Mouse (Mus musculus) hindbrain, embryonic 13.5 days (tissue): Measurements from ENCODE around the gene Zfp867. TPM values are rescaled to one million over a fixed set of nuclear protein-coding genes. Genes with fewer than 3 reads are reported as not detected.

Experiments used
- ATAC-seq: fragments of 200-750 bp; cut with Nextera tagmentation; 2 replicates; pipeline ENCODE4 v1.8.0; 2017; ENCODE audit warnings: moderate TSS enrichment; ENCODE audit not compliant: low FRiP score
- H3K27ac ChIP-seq: fragments of 300-500 bp; sonication (generic); 2 replicates; pipeline ENCODE4 v1.5.1; 2015; ENCODE audit warnings: inconsistent platforms, mild to moderate bottlenecking, moderate library complexity
- H3K27me3 ChIP-seq: fragments of 300-500 bp; sonication (generic); 2 replicates; pipeline ENCODE4 v1.6.1; 2015; ENCODE audit warnings: mild to moderate bottlenecking, inconsistent platforms
- H3K36me3 ChIP-seq: fragments of 300-500 bp; sonication (generic); 2 replicates; pipeline ENCODE4 v1.6.1; 2015; ENCODE audit warnings: mild to moderate bottlenecking, inconsistent platforms
- H3K4me1 ChIP-seq: fragments of 300-500 bp; sonication (generic); replicated peaks from 2 replicates; pipeline ENCODE4 v1.6.1; 2015; ENCODE audit warnings: inconsistent platforms
- H3K4me2 ChIP-seq: fragments of 300-500 bp; sonication (generic); 2 replicates; pipeline ENCODE4 v1.6.1; 2015; ENCODE audit warnings: inconsistent platforms, mild to moderate bottlenecking, moderate library complexity
- H3K4me3 ChIP-seq: fragments of 300-500 bp; sonication (generic); 2 replicates; pipeline ENCODE4 v1.5.1; 2015; ENCODE audit warnings: mild to moderate bottlenecking, inconsistent platforms
- H3K9ac ChIP-seq: fragments of 300-500 bp; sonication (generic); 2 replicates; pipeline ENCODE4 v1.6.1; 2015; ENCODE audit warnings: mild to moderate bottlenecking, inconsistent platforms
- H3K9me3 ChIP-seq: fragments of 300-500 bp; sonication (generic); 2 replicates; pipeline ENCODE4 v1.6.1; 2016; ENCODE audit warnings: inconsistent platforms
- WGBS: fragments of 180-500 bp; shearing (Covaris S2); methylation state at CpG from one replicate; pipeline ENCODE4 v1.1.7; 2015; 5-methylcytosine and 5-hydroxymethylcytosine counted together
- polyA plus RNA-seq: library from polyadenylated mRNA; unstranded; fragments of >200 nt; fragmentation: Nextera tagmentation; extraction: Ambion mirVana; gene quantifications from 2 replicates; pipeline ENCODE4 v1.2.1, GENCODE M21; 2015

The Zfp867 gene
- polyA plus RNA-seq, 1 experiment from 2014 or later = 12.7 TPM

- H3K27ac ChIP-seq = peak within 1 kb of the TSS; percentile 93
- H3K4me1 ChIP-seq = peaks cover 33% of the 10 kb centered on the region
- peaks cover 42% of the 10 kb centered on the region for H3K36me3 ChIP-seq
- H3K9ac ChIP-seq = peak within 1 kb of the TSS; percentile 83
- ATAC-seq = no peak
- no peaks in the 10 kb centered on the region for H3K9me3 ChIP-seq
- 82% methylated on average over 4 of the region's 4 CpGs for WGBS
- no peaks in the 10 kb centered on the region for H3K27me3 ChIP-seq
- H3K4me3 ChIP-seq = peak within 1 kb of the TSS; percentile 83
- H3K4me2 ChIP-seq = peak within 1 kb of the TSS; percentile 95
Observed at GRCm38 (mm10) chr11:59451086-59451485, 21.2 kb downstream of the Zfp867 start, which contains the start of gene Snap47. Gene Snap47, minus strand, starts transcription at chr11:59451186.

DNA sequence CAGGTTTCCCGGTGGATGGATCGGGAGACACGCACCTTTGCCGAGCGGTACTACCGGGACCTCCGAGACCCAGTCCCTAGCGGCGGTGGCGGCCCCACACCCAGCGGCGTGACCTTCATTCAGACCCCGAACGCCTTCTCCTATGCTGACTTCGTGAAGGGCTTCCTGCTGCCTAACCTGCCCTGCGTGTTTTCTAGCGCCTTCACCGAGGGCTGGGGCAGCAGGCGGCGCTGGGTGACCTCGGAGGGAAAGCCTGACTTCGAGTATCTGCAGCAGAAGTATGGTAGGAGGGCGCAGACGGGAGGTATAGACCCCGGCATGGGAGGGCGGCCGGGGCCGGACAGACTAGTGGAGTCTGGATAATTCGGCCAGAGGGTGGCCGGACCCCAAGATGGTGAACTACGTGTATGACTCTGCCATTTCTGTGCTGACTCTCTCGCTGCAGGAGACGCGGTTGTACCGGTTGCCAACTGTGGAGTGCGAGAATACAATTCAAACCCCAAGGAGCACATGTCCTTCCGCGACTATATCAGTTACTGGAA is 22.0 kb downstream of the Zfp867 start:
- peak overlapping the region; percentile 95 for H3K4me2 ChIP-seq
- 1% methylated on average over 38 of the region's 38 CpGs for WGBS
- peak overlapping the region; percentile 83 for H3K9ac ChIP-seq
- H3K27me3 ChIP-seq = no peaks in the 10 kb centered on the region
- H3K4me1 ChIP-seq = peaks cover 33% of the 10 kb centered on the region
- no peaks in the 10 kb centered on the region for H3K9me3 ChIP-seq
- ATAC-seq = peak; percentile 80
- peak overlapping the region; percentile 83 for H3K4me3 ChIP-seq
- peaks cover 37% of the 10 kb centered on the region for H3K36me3 ChIP-seq
- peak overlapping the region; percentile 93 for H3K27ac ChIP-seq

DNA sequence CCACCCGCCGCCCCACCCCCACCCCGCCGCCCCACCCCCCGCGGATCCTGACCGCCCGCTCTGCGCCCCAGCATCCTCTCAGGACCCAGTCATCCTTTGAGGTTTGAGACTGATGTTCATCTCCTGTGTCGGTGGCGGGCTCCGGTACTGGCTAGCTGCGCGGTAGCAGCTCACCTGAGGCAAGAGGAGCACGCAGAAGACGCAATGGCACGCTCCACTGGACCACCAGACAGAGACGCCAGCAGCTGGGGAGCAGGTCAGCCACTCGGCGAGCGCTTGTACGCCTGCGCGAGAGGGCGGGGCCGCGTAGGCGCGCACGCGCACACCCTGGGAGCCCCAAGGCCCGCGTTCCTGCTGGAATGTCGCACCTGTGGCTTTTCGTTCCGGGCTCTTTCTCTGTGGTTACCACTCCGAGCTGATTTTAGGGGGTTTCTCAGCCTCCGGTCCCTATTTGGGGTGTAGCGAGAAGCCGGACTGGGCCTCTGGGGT is 22.5 kb downstream of the Zfp867 start, which contains the start of gene Jmjd4:
Jmjd4 (plus strand) TSS at position 305 of the 489 bp plus-strand sequence.
- H3K4me1 ChIP-seq = peaks cover 33% of the 10 kb centered on the region
- H3K4me3 ChIP-seq = peak within 1 kb of the TSS; percentile 83
- peak within 1 kb of the TSS; percentile 93 for H3K27ac ChIP-seq
- H3K27me3 ChIP-seq = no peaks in the 10 kb centered on the region
- no peaks in the 10 kb centered on the region for H3K9me3 ChIP-seq
- peak; percentile 98 for ATAC-seq
- peak within 1 kb of the TSS; percentile 95 for H3K4me2 ChIP-seq
- WGBS = 0% methylated on average over 31 of the region's 40 CpGs
- peak within 1 kb of the TSS; percentile 83 for H3K9ac ChIP-seq
- peaks cover 36% of the 10 kb centered on the region for H3K36me3 ChIP-seq

DNA sequence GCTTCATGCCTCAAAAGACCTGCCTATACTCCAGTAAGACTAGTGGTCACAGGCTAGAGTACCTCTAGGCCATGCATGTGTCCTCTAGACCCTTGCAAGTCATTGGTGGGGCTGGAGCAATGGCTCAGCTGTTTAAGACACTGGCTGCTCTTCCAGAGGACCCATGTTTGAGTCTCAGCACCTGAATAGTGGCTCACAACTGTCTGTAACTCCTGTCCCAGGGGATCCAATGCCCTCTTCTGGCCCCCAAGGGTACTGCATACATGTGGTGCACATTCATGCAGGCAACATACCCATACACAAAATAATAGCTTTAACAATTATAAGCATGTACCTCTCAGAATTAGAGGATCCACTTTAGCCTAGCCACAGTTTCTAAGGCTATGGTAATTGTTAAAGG is 29.2 kb downstream of the Zfp867 start:
- Histone ChIP-seq H3K27ac (no peak overlapping the region), H3K4me1 (peaks cover 5% of the 10 kb centered on the region), H3K9me3 (no peaks in the 10 kb centered on the region), H3K4me2 (no peak overlapping the region), H3K4me3 (no peak overlapping the region), H3K36me3 (peaks cover 38% of the 10 kb centered on the region), H3K27me3 (no peaks in the 10 kb centered on the region), H3K9ac (no peak overlapping the region)
- ATAC-seq = no peak

GRCm38 (mm10) chr11:59437954-59438353 is 34.3 kb downstream of the Zfp867 start:
- 0 out of 2 replicates have a peak, but pooled peaks cover 5% of the 10 kb centered on the region for H3K4me1 ChIP-seq
- no peak overlapping the region for H3K9ac ChIP-seq
- H3K4me2 ChIP-seq = no peak overlapping the region
- H3K27ac ChIP-seq = no peak overlapping the region
- peaks cover 70% of the 10 kb centered on the region for H3K36me3 ChIP-seq
- no peak for ATAC-seq
- no peaks in the 10 kb centered on the region; the same call in 1 of the 2 replicates for H3K9me3 ChIP-seq
- WGBS = 97% methylated on average over 12 of the region's 12 CpGs
- no peaks in the 10 kb centered on the region for H3K27me3 ChIP-seq
- H3K4me3 ChIP-seq = no peak overlapping the region

GRCm38 (mm10) chr11:59432261-59432660 is 40.0 kb downstream of the Zfp867 start:
- Histone ChIP-seq H3K36me3 (peaks cover 82% of the 10 kb centered on the region), H3K27me3 (no peaks in the 10 kb centered on the region), H3K9me3 (no peaks in the 10 kb centered on the region; the same call in 1 of the 2 replicates), H3K27ac (no peak overlapping the region), H3K9ac (no peak overlapping the region), H3K4me2 (no peak overlapping the region), H3K4me3 (no peak overlapping the region), H3K4me1 (0 out of 2 replicates have a peak, but pooled peaks cover 13% of the 10 kb centered on the region)
- WGBS = 76% methylated on average over 3 of the region's 3 CpGs
- no peak for ATAC-seq

- 83% methylated on average over 1 of the region's 1 CpGs for WGBS
- no peak overlapping the region for H3K4me3 ChIP-seq
- no peak overlapping the region for H3K9ac ChIP-seq
- peaks cover 86% of the 10 kb centered on the region for H3K36me3 ChIP-seq
- no peaks in the 10 kb centered on the region for H3K9me3 ChIP-seq
- H3K4me2 ChIP-seq = no peak overlapping the region
- peaks cover 22% of the 10 kb centered on the region; the same call in 1 of the 2 replicates for H3K4me1 ChIP-seq
- H3K27ac ChIP-seq = no peak overlapping the region
- ATAC-seq = no peak
- no peaks in the 10 kb centered on the region for H3K27me3 ChIP-seq
Observed at GRCm38 (mm10) chr11:59429959-59430358, 42.3 kb downstream of the Zfp867 start.

DNA sequence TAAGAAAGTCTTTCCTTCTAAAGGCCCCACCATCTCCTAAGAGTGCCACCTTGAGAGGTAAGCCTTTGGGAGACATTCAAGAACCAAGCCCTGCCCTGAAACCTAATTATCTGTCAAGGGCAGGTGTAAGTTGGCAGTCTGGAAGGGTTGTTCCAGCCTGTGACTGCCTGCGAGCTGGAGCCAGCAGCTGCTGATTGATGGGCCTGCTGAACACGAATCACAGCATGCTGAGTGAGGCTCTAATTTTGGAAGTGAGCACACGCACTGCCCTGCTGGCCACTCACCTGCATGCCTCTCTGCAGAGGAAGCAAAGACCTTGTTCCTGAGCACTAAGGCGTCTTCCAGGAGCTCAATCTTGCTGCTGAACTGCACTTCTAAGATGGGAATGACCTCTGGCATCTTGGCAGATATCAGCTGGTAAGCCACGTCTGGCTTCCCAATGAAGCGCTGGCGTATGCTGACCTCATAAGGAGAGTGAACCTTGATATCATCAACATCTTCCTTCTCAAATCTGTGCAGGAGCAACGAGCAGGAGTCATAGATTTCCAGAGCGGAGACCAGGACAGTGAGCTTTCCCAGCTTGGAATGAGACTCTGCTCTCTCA is 44.1 kb downstream of the Zfp867 start:
- Histone ChIP-seq H3K36me3 (peaks cover 85% of the 10 kb centered on the region), H3K27me3 (no peaks in the 10 kb centered on the region), H3K4me2 (no peak overlapping the region), H3K9me3 (no peaks in the 10 kb centered on the region), H3K4me1 (peaks cover 26% of the 10 kb centered on the region), H3K4me3 (no peak overlapping the region), H3K9ac (no peak overlapping the region), H3K27ac (no peak overlapping the region)
- no peak for ATAC-seq
- WGBS = 89% methylated on average over 9 of the region's 9 CpGs

GRCm38 (mm10) chr11:59425671-59426101 is 46.6 kb downstream of the Zfp867 start:
- H3K36me3 ChIP-seq = peaks cover 88% of the 10 kb centered on the region
- H3K9ac ChIP-seq = no peak overlapping the region
- no peak overlapping the region for H3K27ac ChIP-seq
- no peak for ATAC-seq
- no peaks in the 10 kb centered on the region for H3K9me3 ChIP-seq
- WGBS = 72% methylated on average over 7 of the region's 7 CpGs
- H3K4me3 ChIP-seq = no peak overlapping the region
- no peak overlapping the region for H3K4me2 ChIP-seq
- H3K27me3 ChIP-seq = no peaks in the 10 kb centered on the region
- peaks cover 17% of the 10 kb centered on the region for H3K4me1 ChIP-seq

- ATAC-seq = no peak
- no peaks in the 10 kb centered on the region for H3K27me3 ChIP-seq
- H3K4me1 ChIP-seq = peaks cover 17% of the 10 kb centered on the region
- peaks cover 96% of the 10 kb centered on the region for H3K36me3 ChIP-seq
- 0 out of 2 replicates have a peak overlapping the region, but pooled peaks have one; percentile 19 for H3K9ac ChIP-seq
- peak overlapping the region; percentile 12; the same call in 1 of the 2 replicates for H3K27ac ChIP-seq
- WGBS = 76% methylated on average over 5 of the region's 5 CpGs
- no peaks in the 10 kb centered on the region for H3K9me3 ChIP-seq
- no peak overlapping the region for H3K4me3 ChIP-seq
- no peak overlapping the region for H3K4me2 ChIP-seq
Observed at GRCm38 (mm10) chr11:59423010-59423588, 49.2 kb downstream of the Zfp867 start.

DNA sequence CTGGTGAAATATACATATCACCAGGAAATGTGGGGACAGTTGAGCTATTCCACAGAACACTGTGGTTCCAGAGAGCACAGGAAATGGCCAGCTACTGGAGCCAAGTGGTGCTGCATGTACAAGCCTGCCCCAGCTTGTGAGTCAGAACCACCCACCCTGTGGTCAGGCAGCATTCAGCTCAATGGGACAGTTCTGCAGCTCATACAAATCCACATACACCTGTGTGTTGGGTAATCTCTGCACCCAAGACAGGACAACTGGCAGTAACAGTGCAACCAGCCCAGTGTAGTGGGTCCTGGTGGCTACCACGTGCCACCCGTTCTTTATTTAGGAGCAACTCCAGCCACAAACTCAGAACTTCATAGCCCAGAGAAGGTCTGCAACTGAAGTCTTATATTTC is 50.3 kb downstream of the Zfp867 start:
- Histone ChIP-seq H3K36me3 (peaks cover 94% of the 10 kb centered on the region), H3K27me3 (no peaks in the 10 kb centered on the region), H3K4me1 (peaks cover 17% of the 10 kb centered on the region), H3K4me3 (no peak overlapping the region), H3K4me2 (no peak overlapping the region), H3K9ac (no peak overlapping the region), H3K9me3 (no peaks in the 10 kb centered on the region), H3K27ac (no peak overlapping the region)
- WGBS = 96% methylated on average over 2 of the region's 2 CpGs
- no peak for ATAC-seq

GRCm38 (mm10) chr11:59421436-59421835 is 50.8 kb downstream of the Zfp867 start:
- Histone ChIP-seq H3K9ac (no peak overlapping the region), H3K27me3 (no peaks in the 10 kb centered on the region), H3K9me3 (no peaks in the 10 kb centered on the region), H3K4me3 (no peak overlapping the region), H3K36me3 (peaks cover 94% of the 10 kb centered on the region), H3K27ac (no peak overlapping the region), H3K4me2 (no peak overlapping the region), H3K4me1 (peaks cover 17% of the 10 kb centered on the region)
- WGBS = 91% methylated on average over 8 of the region's 8 CpGs
- ATAC-seq = no peak
